Mouse (Mus musculus): ENCODE results near the gene Adtrp.

Adtrp gene

DNA sequence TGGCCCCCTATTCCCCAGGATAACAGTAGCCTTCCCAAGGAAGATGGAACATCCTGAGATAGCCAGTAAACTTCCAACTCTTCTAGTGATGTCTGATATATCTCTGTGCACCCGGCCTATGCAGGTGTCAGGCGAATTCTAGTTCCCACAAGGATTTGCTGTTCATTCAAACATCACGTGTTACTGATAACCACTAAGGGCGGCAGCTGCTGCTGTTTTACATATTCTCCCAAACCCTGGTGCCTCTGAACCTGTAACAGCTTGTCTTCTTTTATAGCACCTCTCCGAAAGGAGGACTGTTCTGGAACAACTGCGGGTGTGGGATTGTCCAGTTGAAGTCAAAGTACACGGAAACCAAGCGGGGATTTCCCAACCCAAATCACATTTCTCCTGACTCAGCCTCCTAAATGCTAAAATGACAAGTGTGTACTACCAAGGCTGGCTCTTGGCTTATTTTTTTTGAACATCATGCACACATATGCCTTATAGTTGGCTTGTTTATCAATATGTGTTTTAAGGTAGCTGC, 13.8 kb downstream of the Adtrp start:
- in situ Hi-C loops (cut with MboI; ENCODE audit: low sequenced_read_pairs): no loop called here

DNA sequence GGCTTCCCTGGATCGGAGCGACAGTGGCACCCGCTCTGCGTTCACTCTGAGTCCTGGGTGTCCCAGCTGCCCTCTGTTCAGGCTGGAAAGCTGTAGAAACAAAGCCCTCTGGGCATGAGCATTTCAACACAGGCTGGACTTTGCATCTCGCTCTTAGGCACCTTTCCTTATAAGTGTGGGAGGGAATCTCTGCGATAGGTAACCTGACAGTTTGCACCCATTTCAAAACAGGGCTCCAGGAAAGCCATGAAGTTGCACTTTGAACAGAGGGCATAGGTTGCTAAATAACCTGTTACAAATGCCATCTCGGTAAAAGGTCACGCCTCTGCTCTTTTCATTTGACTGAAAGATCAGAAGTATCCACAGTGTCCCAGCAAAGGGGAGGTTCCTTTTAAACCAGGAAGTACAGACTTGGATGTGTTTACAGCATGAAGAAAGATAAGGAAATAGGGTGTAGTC, 19.2 kb downstream of the Adtrp start:
- in situ Hi-C loops (cut with MboI; ENCODE audit: low sequenced_read_pairs): no loop called here

DNA sequence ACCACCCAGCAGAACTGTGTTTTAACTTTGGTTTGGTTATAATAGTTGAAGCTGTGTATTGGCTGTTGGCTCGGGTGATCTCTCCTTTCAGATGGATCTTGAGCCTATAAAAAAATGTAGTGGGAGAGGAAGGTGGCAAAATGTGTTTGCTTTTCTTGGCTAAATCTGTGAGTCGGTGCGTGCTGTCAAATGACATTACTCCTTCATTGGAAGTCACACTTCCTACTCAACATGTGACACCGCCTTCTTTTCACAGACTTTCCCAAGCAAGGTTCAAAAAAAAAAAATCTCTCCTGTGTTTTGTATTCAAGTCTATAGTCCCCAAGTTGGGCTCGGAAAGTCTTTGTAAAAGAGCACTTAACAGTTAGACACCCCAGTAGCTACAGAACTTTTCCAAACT, 19.9 kb downstream of the Adtrp start:
- in situ Hi-C loops (cut with MboI; ENCODE audit: low sequenced_read_pairs): no loop called here

DNA sequence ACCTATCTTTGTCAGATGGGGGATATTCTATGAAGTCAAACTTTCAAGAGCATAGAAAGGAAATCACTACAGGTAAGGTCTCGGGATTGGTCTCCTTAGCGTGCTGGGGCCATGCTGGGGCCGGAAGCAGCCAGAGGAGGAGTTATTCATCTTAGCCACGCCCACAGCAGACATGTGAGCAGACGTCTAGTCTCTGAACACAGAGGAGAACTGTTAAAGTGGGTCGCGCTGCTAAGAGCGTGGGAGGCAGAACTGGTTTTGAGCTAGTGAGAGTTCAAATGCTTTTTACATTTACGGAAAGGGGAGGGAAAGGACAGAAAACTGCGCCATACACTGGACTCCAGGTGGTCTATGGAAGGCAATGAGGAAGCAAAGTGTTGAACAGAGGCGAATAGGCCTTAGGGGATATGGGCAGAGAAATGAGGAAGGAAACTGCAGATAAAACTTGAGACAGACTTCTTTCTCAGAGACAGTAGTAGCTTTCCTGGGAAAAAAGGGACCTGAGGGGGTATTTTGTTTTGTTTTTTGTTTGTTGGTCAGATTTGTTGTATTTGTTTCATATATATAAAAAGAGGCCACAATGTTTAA, 22.0 kb downstream of the Adtrp start:
- in situ Hi-C loops (cut with MboI; ENCODE audit: low sequenced_read_pairs): no loop called here

DNA sequence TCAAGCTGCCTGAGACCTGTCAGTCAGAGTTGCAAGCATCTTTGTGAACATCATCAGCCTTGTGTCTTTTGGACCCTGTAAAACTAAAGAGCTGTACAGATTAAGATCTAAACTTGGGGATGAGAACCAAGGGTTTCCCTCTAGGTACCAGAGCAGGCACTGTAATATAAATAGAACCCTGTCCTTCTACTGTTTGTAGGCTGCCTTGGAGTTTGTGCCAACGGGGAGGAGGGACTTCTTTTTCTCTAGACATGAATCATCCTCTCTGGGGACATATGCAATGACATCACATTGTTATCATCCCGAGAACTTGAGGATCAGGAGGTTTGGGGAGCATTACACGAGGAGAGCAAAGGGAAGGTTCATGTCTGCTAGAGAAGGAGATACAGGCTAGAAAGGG, 24.4 kb downstream of the Adtrp start:
- in situ Hi-C loops (cut with MboI; ENCODE audit: low sequenced_read_pairs): no loop called here

DNA sequence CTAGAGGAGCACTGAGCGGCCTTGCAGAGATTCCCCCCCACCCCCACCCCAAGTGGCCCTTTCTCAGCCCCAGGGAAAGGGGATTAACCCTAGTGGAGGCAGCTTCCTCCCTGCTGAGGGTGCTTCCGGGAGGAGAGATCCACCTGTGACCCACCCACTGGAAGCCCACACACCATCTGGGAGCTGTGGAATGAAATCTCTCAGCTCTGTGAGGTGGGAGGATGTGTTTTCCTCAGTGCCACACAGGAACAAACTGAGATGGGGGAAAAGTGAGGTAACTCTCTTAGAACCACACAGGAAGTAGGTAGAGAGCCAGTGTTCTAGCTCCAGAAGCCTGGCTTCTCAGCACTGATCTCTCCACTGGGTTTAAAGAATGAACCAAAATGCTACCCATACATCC, 24.9 kb downstream of the Adtrp start:
- in situ Hi-C loops (cut with MboI; ENCODE audit: low sequenced_read_pairs): no loop called here

DNA sequence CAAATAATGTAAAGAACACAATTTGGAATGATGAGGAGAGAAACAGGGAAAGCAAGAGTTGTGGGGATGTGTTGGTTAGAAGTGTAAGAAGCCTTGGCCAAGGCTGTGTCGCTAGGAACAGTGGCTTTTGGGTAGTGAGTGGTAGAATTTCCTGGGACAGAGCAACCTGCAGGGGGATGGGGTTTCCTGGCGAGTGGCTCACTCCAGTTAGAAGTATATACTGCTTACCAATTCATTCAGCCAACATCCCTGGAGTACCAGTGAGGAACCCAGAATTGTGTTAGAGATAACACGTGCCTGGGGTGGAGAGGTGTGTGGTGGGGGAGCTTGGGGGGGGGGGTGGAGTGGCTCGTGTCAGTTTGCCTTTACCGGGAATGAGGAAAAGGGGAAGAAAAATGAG, 25.4 kb downstream of the Adtrp start:
- in situ Hi-C loops (cut with MboI; ENCODE audit: low sequenced_read_pairs): no loop called here

DNA sequence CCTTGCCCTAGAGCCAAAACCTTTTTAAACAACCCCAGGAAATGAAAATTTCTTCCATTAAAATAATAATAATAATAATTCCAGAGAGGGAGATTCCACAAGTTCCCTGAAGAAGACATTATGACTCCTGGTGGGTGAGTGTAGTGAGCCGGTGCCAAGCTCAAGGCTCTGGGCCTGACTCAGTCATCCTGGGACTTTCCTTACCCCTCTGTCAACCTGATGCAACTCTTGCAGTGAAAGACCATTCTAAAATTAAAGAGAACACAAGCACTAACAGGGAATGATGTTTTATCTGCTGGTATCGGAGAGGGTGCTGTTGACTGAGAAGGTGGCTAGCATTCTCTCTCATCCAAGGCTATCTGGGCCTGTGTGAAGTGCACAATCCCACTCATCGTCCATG, 26.5 kb downstream of the Adtrp start:
- in situ Hi-C loops (cut with MboI; ENCODE audit: low sequenced_read_pairs): no loop called here

DNA sequence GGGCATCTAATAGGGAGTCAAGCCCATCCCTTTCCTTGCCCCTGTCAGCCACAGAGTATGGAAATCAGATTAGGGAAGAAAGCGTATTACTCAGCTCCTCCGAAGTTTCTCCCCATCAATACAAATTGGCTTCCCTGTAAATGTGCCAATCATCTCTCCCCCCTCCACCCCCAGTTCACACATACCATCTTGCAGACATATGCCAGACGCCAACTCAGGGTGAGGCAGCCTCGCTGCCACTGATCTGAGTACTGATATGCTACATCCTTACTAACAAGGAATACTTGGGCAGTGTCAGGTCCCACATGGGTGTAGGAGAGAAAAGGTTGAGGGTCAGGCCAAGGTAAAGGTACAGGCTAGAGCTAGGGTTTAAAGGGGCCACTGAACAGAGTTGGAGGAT, 27.6 kb downstream of the Adtrp start:
- in situ Hi-C loops (cut with MboI; ENCODE audit: low sequenced_read_pairs): no loop called here

DNA sequence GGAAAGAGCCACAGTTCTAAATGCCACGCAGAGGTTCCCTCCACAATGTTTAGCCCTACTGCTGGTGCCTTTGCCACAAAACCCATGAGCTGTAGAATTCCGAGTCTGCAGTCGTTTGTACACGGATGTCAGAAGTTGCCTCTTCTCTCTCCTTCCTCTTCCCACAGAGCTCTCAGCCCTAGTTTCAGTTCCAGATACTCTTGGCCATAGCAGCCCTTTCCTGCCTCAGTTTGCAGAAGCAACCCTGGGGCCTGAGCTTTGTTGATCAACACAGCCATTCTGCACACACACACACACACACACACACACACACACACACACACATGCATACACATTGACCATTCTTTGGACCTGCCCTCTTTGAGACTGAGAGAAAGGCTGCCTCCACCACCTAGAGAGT, 28.0 kb downstream of the Adtrp start:
- in situ Hi-C loops (cut with MboI; ENCODE audit: low sequenced_read_pairs): no loop called here

DNA sequence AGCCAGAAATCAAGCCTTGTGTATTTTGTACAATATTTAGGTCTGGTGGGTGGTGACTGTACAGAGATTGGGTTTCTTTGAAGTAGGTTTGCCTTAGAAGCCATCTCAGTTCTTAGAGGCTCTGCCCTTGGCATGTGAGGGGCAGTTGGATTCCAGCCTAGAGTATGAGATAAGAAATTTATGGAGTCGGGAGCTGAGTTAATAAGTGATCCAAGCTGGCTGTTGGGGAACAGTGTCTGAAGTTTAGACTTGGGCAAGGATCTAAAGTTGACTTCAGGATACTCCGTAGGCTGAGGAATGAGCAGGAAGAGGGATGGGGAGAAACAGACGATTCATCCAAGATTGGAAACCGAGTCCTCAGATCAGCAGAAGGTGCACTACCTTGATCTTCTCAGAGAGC, 29.9 kb downstream of the Adtrp start:
- in situ Hi-C loops (cut with MboI; ENCODE audit: low sequenced_read_pairs): no loop called here

DNA sequence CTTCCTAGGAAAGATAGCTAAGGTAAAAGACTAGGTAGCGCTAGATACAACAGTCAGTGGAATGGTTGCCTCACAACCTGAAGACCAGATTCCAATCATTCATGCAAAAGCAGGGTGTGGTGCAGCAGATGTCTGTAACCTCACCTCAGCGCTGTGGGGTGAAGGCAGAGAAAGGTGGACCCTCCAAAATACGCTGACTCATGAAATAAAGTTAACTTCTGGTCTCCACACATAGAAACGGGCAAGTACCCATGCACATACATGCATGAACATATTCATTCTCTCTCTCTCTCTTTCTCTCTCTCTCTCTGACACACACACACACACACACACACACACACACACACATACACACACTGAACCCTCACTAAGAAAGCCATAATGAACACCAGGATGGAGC, 30.8 kb downstream of the Adtrp start:
- in situ Hi-C loops (cut with MboI; ENCODE audit: low sequenced_read_pairs): no loop called here

DNA sequence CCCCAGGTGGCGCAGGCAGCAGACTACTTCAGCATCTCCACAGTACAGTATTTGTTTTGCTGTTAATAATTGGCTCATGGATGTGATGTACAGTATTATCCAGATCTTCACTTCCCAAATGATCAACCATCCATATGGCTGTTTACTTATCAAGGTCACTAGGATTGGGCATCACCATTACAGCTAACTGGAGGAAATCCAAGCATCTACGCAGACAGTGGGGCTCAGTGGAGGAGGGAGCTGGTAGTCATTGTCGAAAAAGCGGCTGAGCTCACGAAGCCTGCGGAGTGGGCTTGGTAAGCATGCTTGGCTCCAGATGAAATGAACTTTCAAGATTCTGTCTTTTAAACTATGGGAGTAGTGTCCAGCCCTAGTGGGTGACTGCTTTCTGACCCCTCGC, 36.7 kb downstream of the Adtrp start:
- in situ Hi-C loops (cut with MboI; ENCODE audit: low sequenced_read_pairs): no loop called here

DNA sequence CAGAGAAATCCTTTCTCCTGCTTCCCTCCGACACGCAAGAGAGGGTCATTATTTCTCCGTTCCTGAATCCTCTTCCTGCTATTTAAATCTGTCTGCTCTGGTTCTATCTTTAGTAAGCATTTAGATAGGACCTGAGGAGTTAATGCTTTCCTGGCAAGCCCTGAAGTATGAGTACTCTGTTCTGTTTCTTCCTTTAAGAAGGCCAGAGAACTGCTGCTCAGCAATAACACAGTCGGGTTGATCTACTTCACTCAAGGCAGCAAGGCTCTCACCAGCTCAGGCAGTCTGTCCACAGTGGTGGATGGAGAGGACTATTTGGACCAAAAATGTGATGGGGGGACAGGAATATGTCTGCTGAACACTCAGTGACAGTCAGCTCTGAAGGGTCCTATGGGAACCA, 39.7 kb downstream of the Adtrp start:
- in situ Hi-C loops (cut with MboI; ENCODE audit: low sequenced_read_pairs): no loop called here

DNA sequence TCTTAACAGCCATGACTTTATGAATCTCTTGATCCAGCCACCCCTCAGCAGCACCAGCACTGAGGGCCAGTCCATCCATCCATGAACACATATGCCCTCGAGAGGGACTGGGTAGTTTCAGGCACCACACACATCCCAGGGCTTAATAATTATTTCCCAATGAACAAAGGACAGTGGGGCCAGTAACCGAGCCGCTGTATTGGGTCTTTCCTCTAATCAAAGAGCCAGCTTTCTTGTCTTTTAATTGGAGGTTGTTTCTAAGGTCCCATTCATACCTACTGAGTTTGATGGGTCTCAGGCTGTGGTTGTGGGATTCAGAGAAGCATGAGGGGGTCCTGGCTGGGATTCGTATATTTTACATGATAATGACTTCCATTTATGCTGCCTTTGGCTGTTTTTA, 40.2 kb downstream of the Adtrp start:
- in situ Hi-C loops (cut with MboI; ENCODE audit: low sequenced_read_pairs): no loop called here

DNA sequence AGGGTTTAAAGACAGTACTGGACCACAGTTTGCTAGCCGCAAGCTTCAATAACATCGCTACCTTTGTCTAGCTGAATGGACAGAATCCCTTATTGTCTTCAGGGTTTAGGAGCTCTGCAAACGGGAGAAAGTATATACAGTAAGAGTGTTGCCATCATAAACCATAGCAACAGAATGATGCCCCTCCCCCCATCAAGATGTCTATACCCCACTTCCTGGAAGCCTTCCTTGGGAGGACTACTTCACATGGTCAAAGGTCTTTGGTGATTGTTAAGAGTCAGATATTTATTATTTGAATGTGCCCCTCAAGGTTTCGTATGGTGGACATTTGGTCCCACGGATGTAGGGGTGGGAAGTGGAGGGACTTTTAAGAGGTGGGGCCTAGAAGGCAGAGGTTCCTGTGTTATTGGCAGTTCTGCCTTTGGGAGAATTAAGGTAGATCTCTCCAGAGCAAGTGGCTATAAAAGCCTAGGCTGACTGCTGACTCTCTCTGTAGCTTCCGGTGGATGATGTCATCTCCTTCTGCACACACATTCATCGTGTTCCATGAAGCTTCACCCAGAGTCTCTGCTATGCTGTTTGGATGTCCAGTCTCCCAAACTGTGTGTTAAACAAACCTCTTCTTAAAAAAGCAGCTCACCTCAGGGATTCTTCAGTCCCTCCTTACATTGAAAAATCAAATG, 42.2 kb downstream of the Adtrp start:
- in situ Hi-C loops (cut with MboI; ENCODE audit: low sequenced_read_pairs): no loop called here

DNA sequence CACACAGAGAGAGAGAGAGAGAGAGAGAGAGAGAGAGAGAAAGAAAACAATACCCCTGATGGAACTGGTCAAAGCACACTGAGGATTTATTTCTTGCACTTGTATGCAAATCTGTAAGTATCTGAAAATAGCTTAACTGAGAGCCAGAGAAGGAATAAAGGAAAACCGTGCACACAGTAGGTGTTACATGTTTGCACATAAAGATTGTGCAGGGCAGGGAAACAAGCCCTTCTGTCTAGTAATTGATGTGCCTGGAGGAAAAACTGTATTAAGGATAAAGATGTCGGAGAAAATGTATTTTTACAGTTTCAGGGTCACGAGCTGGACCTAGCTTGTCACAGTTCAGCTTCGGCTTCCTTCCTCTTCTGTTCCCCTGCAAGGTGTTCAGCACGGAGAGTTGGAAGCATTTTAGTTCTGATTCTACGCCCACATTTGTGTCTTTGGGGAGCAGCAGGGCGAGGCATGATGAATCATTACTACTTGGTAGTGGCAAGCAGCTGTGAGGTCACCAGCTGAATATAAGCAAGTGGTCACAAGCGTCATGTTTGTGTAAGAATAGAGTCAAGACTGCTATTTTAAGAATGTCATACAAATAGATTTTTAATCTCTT, 43.7 kb downstream of the Adtrp start:
- in situ Hi-C loops (cut with MboI; ENCODE audit: low sequenced_read_pairs): no loop called here

DNA sequence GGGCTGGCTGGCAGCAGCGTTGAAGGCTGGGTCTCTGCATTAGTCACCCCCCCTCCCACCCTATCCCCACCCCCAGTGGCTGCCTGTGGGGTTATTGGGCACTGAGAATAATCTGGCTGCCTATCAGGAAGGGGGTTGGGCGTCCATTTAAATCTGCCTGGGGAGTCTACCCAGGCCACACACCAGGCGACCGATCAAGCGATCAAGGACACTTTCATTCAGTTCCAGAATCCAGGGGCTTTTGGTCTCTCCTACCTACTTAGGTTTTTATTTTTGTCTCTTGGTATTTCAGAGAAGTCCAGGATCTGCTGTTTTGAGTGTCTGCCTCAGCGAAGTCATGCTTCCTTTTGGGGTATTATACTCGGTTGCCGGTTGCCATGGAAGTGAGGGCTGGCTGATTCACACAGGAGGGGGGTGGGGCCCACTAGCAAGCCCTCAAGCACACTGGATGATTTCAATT, 46.3 kb downstream of the Adtrp start:
- in situ Hi-C loops (cut with MboI; ENCODE audit: low sequenced_read_pairs): no loop called here

DNA sequence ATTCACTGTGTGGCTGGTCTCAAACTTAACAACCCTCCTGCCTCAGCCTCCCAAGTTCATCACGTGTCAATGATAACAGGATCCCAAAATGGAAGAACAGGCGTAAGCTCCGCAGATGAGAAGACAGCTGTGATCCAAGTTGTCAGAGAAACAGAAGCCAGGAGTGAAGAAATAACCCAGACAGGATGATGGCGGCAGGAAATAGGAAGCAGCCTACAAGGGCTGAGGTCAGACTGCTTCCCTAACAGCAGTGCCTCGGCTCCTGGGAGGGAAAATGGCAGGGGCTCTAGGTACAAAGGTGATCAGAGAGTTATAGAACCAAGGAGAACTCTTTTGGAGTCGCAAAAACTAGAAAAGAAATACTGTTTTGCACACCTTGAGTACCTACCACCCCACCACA, 54.6 kb downstream of the Adtrp start:
- in situ Hi-C loops (cut with MboI; ENCODE audit: low sequenced_read_pairs): no loop called here

DNA sequence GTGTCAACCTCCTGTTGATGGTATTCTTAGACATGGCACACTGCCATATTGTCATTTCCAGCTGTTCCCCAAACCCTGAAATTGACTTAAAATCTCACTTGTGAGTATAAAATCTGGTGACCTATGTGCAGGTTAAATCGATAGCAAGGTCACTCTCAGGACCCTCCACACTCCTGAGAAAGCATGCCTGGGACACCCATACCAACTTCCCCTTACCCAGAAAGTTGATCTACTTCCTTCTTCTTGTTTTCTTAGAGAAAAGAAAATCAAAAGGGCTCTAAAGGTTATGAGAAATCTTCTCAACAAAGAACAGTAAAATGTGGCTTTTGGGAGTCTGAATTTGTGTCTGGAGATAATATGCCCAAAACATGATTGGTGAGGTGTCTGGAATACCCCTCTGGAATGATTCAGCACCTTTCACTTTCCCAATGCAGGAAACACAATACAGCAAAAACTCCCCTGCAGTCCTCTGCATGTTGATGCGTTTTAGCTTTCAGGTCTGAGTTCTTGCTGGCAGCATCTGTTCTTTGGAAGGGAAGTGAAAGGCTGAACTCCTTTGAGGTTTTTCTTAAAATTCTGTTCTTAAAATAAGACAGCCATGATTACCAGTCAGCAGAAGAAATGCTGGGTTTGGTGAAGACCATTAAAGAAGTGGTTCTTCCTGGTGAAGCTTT, 59.5 kb downstream of the Adtrp start:
- in situ Hi-C loops (cut with MboI; ENCODE audit: low sequenced_read_pairs): no loop called here

DNA sequence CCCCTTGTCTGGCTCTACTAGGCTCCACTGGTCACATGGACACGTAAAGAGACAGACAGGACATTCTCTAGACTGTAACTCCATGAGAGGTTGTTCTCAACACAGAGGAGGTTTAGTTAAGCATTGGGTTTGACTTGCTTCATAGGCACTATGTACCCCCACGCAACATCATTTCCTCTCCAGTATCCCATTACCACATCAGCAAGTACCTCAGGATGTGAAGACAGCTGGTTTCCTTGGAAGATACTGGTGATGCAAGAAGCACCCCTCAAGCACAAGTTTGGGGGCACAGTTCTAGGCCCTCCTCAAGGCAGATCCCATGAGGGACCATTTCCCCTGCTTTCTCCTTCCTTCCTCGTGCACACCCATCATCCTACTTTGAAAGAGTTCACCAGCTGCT, 60.8 kb downstream of the Adtrp start:
- in situ Hi-C loops (cut with MboI; ENCODE audit: low sequenced_read_pairs): no loop called here

Measured in CH12F3 (cell line).